Comparison of ENCODE assay signal across 12 mouse cellular contexts in genomic region chr7:28948746-28949145, GRCm38 (mm10). TPM values are rescaled to one million over a fixed set of nuclear protein-coding genes. Genes with fewer than 3 reads are reported as not detected.
DNase-seq lines count a peak whose midpoint lies in the region; ATAC-seq and TF ChIP-seq lines count a peak whose summit lies in the region.
"Had no signal": no experiment of that assay in that cellular context is flagged by ENCODE, and none has a peak within 500 bp of the region (broad histone marks: within the 10 kb centered on the region; RNA-seq: fewer than 3 reads in every experiment).

No protein-coding gene starts in this region.

- DNase-seq in heart, embryonic 10.5 days (ENCODE audit: low spot score): no peak
- DNase-seq in heart, postnatal 14 days: no peak
- DNase-seq in liver, adult 2 months (ENCODE audit: extremely low read depth, low read depth, low spot score): no peak
- DNase-seq in liver, postnatal 0 days: no peak
- no peak for DNase-seq in midbrain, embryonic 10.5 days (ENCODE audit: low spot score)
- no peak for DNase-seq in thymus, postnatal 36 days
- DNase-seq: adrenal gland, postnatal 10 days; cerebellum, adult 11 months; layer of hippocampus, postnatal 36 days; thymus, postnatal 25 days had no signal

- no peaks in the 10 kb centered on the region for H3K9me3 ChIP-seq in heart, embryonic 10.5 days
- no peaks in the 10 kb centered on the region for H3K9me3 ChIP-seq in liver, postnatal 0 days (ENCODE audit: low read length)
- no peaks in the 10 kb centered on the region for H3K9me3 ChIP-seq in heart, embryonic 16.5 days (replicated peaks; ENCODE audit: control insufficient read depth, low read length)
- H3K9me3 ChIP-seq in stomach, embryonic 14.5 days (ENCODE audit: control insufficient read depth, low read depth, low read length): no peaks in the 10 kb centered on the region
- H3K9me3 ChIP-seq in midbrain, embryonic 10.5 days (replicated peaks): no peaks in the 10 kb centered on the region

- no peak overlapping the region for H3K4me3 ChIP-seq in heart, embryonic 10.5 days
- H3K4me3 ChIP-seq in liver, adult 2 months (ENCODE audit: insufficient read depth, low read depth, low read length): no peak overlapping the region
- H3K4me3 ChIP-seq in liver, postnatal 0 days (ENCODE audit: low read depth, low read length): no peak overlapping the region
- no peak overlapping the region for H3K4me3 ChIP-seq in heart, embryonic 16.5 days (ENCODE audit: low read length)
- H3K4me3 ChIP-seq in stomach, embryonic 14.5 days (ENCODE audit: low read depth, low read length): no peak overlapping the region
- no peak overlapping the region for H3K4me3 ChIP-seq in midbrain, embryonic 10.5 days

- H3K36me3 ChIP-seq in heart, embryonic 10.5 days: peaks cover 17% of the 10 kb centered on the region
- peaks cover 2% of the 10 kb centered on the region; the same call in 1 of the 2 replicates for H3K36me3 ChIP-seq in liver, adult 2 months (ENCODE audit: control insufficient read depth, insufficient read depth, low read length)
- H3K36me3 ChIP-seq in liver, postnatal 0 days (replicated peaks; ENCODE audit: insufficient read depth, low read length): peaks cover 12% of the 10 kb centered on the region
- H3K36me3 ChIP-seq in heart, embryonic 16.5 days (ENCODE audit: control insufficient read depth, insufficient read depth): peaks cover 3% of the 10 kb centered on the region; the same call in 1 of the 2 replicates
- H3K36me3 ChIP-seq in stomach, embryonic 14.5 days (ENCODE audit: control insufficient read depth, insufficient read depth, low read length): peaks cover 7% of the 10 kb centered on the region; the same call in 1 of the 2 replicates
- H3K36me3 ChIP-seq in midbrain, embryonic 10.5 days: peaks cover 41% of the 10 kb centered on the region

- no peak for TF ChIP-seq POLR2A in liver, adult 2 months (IDR thresholded peaks at IDR 0.05; ENCODE audit: extremely low read depth, insufficient read depth, low read length)

- H3K9ac ChIP-seq in liver, adult 2 months (ENCODE audit: low read depth, low read length): no peak overlapping the region
- H3K9ac ChIP-seq in liver, postnatal 0 days (replicated peaks): no peak overlapping the region
- peak overlapping the region; percentile 53 for H3K9ac ChIP-seq in heart, embryonic 16.5 days (ENCODE audit: low read length)
- H3K9ac ChIP-seq in stomach, embryonic 14.5 days (replicated peaks; ENCODE audit: low read depth, low read length): no peak overlapping the region

- WGBS in heart, embryonic 10.5 days: 84% methylated on average over 7 of the region's 7 CpGs
- 93% methylated on average over 7 of the region's 7 CpGs for WGBS in liver, adult 2 months
- WGBS in liver, postnatal 0 days (ENCODE audit: insufficient replicate concordance): 91% methylated on average over 7 of the region's 7 CpGs
- WGBS in heart, embryonic 16.5 days: 75% methylated on average over 7 of the region's 7 CpGs
- 82% methylated on average over 7 of the region's 7 CpGs for whole genome bisulfite sequencing in stomach, embryonic 14.5 days
- WGBS in midbrain, embryonic 10.5 days: 92% methylated on average over 7 of the region's 7 CpGs

- no peak for TF ChIP-seq CTCF in liver, adult 2 months (IDR thresholded peaks at IDR 0.05; ENCODE audit: low read depth, low read length)
- TF ChIP-seq CTCF in liver, postnatal 0 days (IDR thresholded peaks at IDR 0.05; ENCODE audit: low read depth): no peak

- no peak for TF ChIP-seq EP300 in liver, postnatal 0 days (IDR thresholded peaks at IDR 0.05; ENCODE audit: low read depth)

- peaks cover 98% of the 10 kb centered on the region for H3K4me1 ChIP-seq in heart, embryonic 10.5 days
- H3K4me1 ChIP-seq in liver, adult 2 months (ENCODE audit: control insufficient read depth, insufficient read depth, low read length): peaks cover 30% of the 10 kb centered on the region
- H3K4me1 ChIP-seq in liver, postnatal 0 days (ENCODE audit: insufficient read depth): peaks cover 83% of the 10 kb centered on the region
- peaks cover 96% of the 10 kb centered on the region for H3K4me1 ChIP-seq in heart, embryonic 16.5 days (ENCODE audit: control insufficient read depth, insufficient read depth, low read length)
- H3K4me1 ChIP-seq in stomach, embryonic 14.5 days (ENCODE audit: control insufficient read depth, insufficient read depth, low read length): peaks cover 81% of the 10 kb centered on the region
- peaks cover 66% of the 10 kb centered on the region for H3K4me1 ChIP-seq in midbrain, embryonic 10.5 days

- H3K27me3 ChIP-seq in heart, embryonic 10.5 days (ENCODE audit: insufficient read depth, poor library complexity, severe bottlenecking): no peaks in the 10 kb centered on the region
- no peaks in the 10 kb centered on the region for H3K27me3 ChIP-seq in liver, adult 2 months (ENCODE audit: control insufficient read depth, insufficient read depth, low read length)
- H3K27me3 ChIP-seq in liver, postnatal 0 days (ENCODE audit: insufficient read depth, low read length): no peaks in the 10 kb centered on the region
- H3K27me3 ChIP-seq in heart, embryonic 16.5 days (ENCODE audit: control insufficient read depth, insufficient read depth, low read length): no peaks in the 10 kb centered on the region
- H3K27me3 ChIP-seq in stomach, embryonic 14.5 days (ENCODE audit: control insufficient read depth, insufficient read depth, low read length): no peaks in the 10 kb centered on the region
- H3K27me3 ChIP-seq in midbrain, embryonic 10.5 days (ENCODE audit: low read depth, poor library complexity, severe bottlenecking): no peaks in the 10 kb centered on the region

- peak overlapping the region; percentile 85 for H3K27ac ChIP-seq in heart, embryonic 10.5 days
- peak overlapping the region; percentile 10; the same call in 1 of the 2 replicates for H3K27ac ChIP-seq in liver, adult 2 months (replicated peaks; ENCODE audit: insufficient read depth, low read depth, low read length)
- H3K27ac ChIP-seq in liver, postnatal 0 days (ENCODE audit: low read depth): no peak overlapping the region
- peak overlapping the region; percentile 98 for H3K27ac ChIP-seq in heart, embryonic 16.5 days (ENCODE audit: low read length)
- peak overlapping the region; percentile 72; the same call in 1 of the 2 replicates for H3K27ac ChIP-seq in stomach, embryonic 14.5 days (ENCODE audit: low read length)
- H3K27ac ChIP-seq in midbrain, embryonic 10.5 days (replicated peaks): no peak overlapping the region; the same call in 1 of the 2 replicates

- H3K79me2 ChIP-seq in liver, adult 2 months (ENCODE audit: control insufficient read depth, insufficient read depth, low read length): peaks cover 61% of the 10 kb centered on the region

- H3K4me2 ChIP-seq in liver, postnatal 0 days (ENCODE audit: low read depth, low read length): no peak overlapping the region
- peak overlapping the region; percentile 22; the same call in 1 of the 2 replicates for H3K4me2 ChIP-seq in heart, embryonic 16.5 days (ENCODE audit: low read depth, low read length)
- no peak overlapping the region for H3K4me2 ChIP-seq in stomach, embryonic 14.5 days (replicated peaks; ENCODE audit: low read depth, low read length)

- intact Hi-C loops in heart, postnatal 14 days (cut with DNase I): no loop called here

- no peak for ATAC-seq in liver, postnatal 0 days
- no peak for ATAC-seq in heart, embryonic 16.5 days (replicated peaks; ENCODE audit: extremely low read depth, insufficient read depth, low FRiP score)
- ATAC-seq in stomach, embryonic 14.5 days (ENCODE audit: insufficient number of reproducible peaks, insufficient read depth, low FRiP score, low read depth): no peak

RNA-seq across cellular contexts. Expression of gene Actn4, which starts 13.4 kb away (rescaled TPM):
- polyA plus RNA-seq in heart, embryonic 10.5 days (2016; fragmentation: Nextera tagmentation; extraction: Ambion mirVana): 319 and 371 TPM in 2 replicates
- 100 to 1,000 TPM; 110 to 127 TPM for total RNA-seq in heart, postnatal 14 days (2021)
- 47.4 and 87.1 TPM in 2 replicates for total RNA-seq in liver, adult 2 months (2014; rRNA removed)
- 125 and 145 TPM in 2 replicates for polyA plus RNA-seq in liver, adult 2 months (2012; rRNA removed)
- polyA plus RNA-seq in liver, postnatal 0 days (2015; fragmentation: Nextera tagmentation; extraction: Ambion mirVana): 76.3 and 81.2 TPM in 2 replicates
- polyA plus RNA-seq in heart, embryonic 16.5 days (2015; fragmentation: Nextera tagmentation; extraction: Ambion mirVana): 260 and 301 TPM in 2 replicates
- polyA plus RNA-seq in stomach, embryonic 14.5 days (2014; fragmentation: Nextera tagmentation; extraction: Ambion mirVana): 272 and 280 TPM in 2 replicates
- 236 and 239 TPM in 2 replicates for polyA plus RNA-seq in midbrain, embryonic 10.5 days (2016; fragmentation: Nextera tagmentation; extraction: Ambion mirVana)

RNA-seq across cellular contexts. Expression of gene Eif3k, which starts 32.9 kb away (rescaled TPM):
- 289 and 329 TPM in 2 replicates for polyA plus RNA-seq in heart, embryonic 10.5 days (2016; fragmentation: Nextera tagmentation; extraction: Ambion mirVana)
- total RNA-seq in heart, postnatal 14 days (2021): 100 to 1,000 TPM; 157 to 159 TPM
- 64.8 and 73.2 TPM in 2 replicates for total RNA-seq in liver, adult 2 months (2014; rRNA removed)
- polyA plus RNA-seq in liver, adult 2 months (2012; rRNA removed): 86.3 and 91.2 TPM in 2 replicates
- polyA plus RNA-seq in liver, postnatal 0 days (2015; fragmentation: Nextera tagmentation; extraction: Ambion mirVana): 162 and 166 TPM in 2 replicates
- polyA plus RNA-seq in heart, embryonic 16.5 days (2015; fragmentation: Nextera tagmentation; extraction: Ambion mirVana): 262 and 283 TPM in 2 replicates
- polyA plus RNA-seq in stomach, embryonic 14.5 days (2014; fragmentation: Nextera tagmentation; extraction: Ambion mirVana): 413 and 444 TPM in 2 replicates
- 402 and 429 TPM in 2 replicates for polyA plus RNA-seq in midbrain, embryonic 10.5 days (2016; fragmentation: Nextera tagmentation; extraction: Ambion mirVana)

RNA-seq across cellular contexts. Expression of gene Map4k1, which starts 33.1 kb away (rescaled TPM):
- polyA plus RNA-seq in heart, embryonic 10.5 days (2016; fragmentation: Nextera tagmentation; extraction: Ambion mirVana): 9.9 and 14.3 TPM in 2 replicates
- total RNA-seq in heart, postnatal 14 days (2021): 1 to 10 TPM in 1 of 2 experiments, under 1 TPM in 1; 0.96 to 2.4 TPM
- 0.18 and 0.54 TPM in 2 replicates for total RNA-seq in liver, adult 2 months (2014; rRNA removed)
- polyA plus RNA-seq in liver, adult 2 months (2012; rRNA removed): 1.2 and 1.5 TPM in 2 replicates
- polyA plus RNA-seq in liver, postnatal 0 days (2015; fragmentation: Nextera tagmentation; extraction: Ambion mirVana): 11.9 and 16.5 TPM in 2 replicates
- 6.0 and 12.2 TPM in 2 replicates for polyA plus RNA-seq in heart, embryonic 16.5 days (2015; fragmentation: Nextera tagmentation; extraction: Ambion mirVana)
- polyA plus RNA-seq in stomach, embryonic 14.5 days (2014; fragmentation: Nextera tagmentation; extraction: Ambion mirVana): 8.5 and 11.3 TPM in 2 replicates
- polyA plus RNA-seq in midbrain, embryonic 10.5 days (2016; fragmentation: Nextera tagmentation; extraction: Ambion mirVana): 7.9 and 11.4 TPM in 2 replicates

Comparison
In these comparisons a context has a peak if more than half of its experiments do, and no peak if none do; other contexts are left out.
1. H3K27ac ChIP-seq: peak in heart, embryonic 10.5 days (single experiment), liver, adult 2 months (single experiment), heart, embryonic 16.5 days (single experiment) and stomach, embryonic 14.5 days (single experiment); none in liver, postnatal 0 days (single experiment) and midbrain, embryonic 10.5 days (single experiment).